Comparison of ENCODE assay signal across 9 mouse cellular contexts in genomic region chr11:79671668-79672281, GRCm38 (mm10).
DNase-seq lines count a peak whose midpoint lies in the region; ATAC-seq and TF ChIP-seq lines count a peak whose summit lies in the region.
"Had no signal": no experiment of that assay in that cellular context is flagged by ENCODE, and none has a peak within 500 bp of the region (broad histone marks: within the 10 kb centered on the region; RNA-seq: fewer than 3 reads in every experiment).

No protein-coding gene starts in this region.

- no peak overlapping the region for H3K4me2 ChIP-seq in hindbrain, embryonic 11.5 days (replicated peaks; ENCODE audit: low read depth, low read length)
- H3K4me2 ChIP-seq in hindbrain, embryonic 13.5 days = no peak overlapping the region
- H3K4me2 ChIP-seq in forebrain, embryonic 15.5 days (replicated peaks) = no peak overlapping the region
- H3K4me2 ChIP-seq: stomach, embryonic 15.5 days had no signal

- no peak overlapping the region for H3K27ac ChIP-seq in hindbrain, embryonic 11.5 days (ENCODE audit: low read depth, low read length)
- no peak overlapping the region for H3K27ac ChIP-seq in hindbrain, embryonic 13.5 days
- no peak overlapping the region for H3K27ac ChIP-seq in thymus, adult 2 months (ENCODE audit: control insufficient read depth, insufficient read depth, low read length)
- H3K27ac ChIP-seq in forebrain, embryonic 15.5 days (replicated peaks) = no peak overlapping the region
- H3K27ac ChIP-seq: stomach, embryonic 15.5 days had no signal

- H3K9ac ChIP-seq in hindbrain, embryonic 11.5 days (ENCODE audit: low read depth, low read length) = no peak overlapping the region
- no peak overlapping the region for H3K9ac ChIP-seq in hindbrain, embryonic 13.5 days
- H3K9ac ChIP-seq in forebrain, embryonic 15.5 days (replicated peaks) = no peak overlapping the region
- H3K9ac ChIP-seq: stomach, embryonic 15.5 days had no signal

- no peaks in the 10 kb centered on the region for H3K9me3 ChIP-seq in hindbrain, embryonic 11.5 days (ENCODE audit: control insufficient read depth, low read length)
- no peaks in the 10 kb centered on the region for H3K9me3 ChIP-seq in hindbrain, embryonic 13.5 days
- no peaks in the 10 kb centered on the region for H3K9me3 ChIP-seq in forebrain, embryonic 15.5 days
- H3K9me3 ChIP-seq: stomach, embryonic 15.5 days had no signal

- 49% methylated on average over 6 of the region's 6 CpGs for WGBS in hindbrain, embryonic 11.5 days
- WGBS in hindbrain, embryonic 13.5 days = 58% methylated on average over 6 of the region's 6 CpGs
- 61% methylated on average over 6 of the region's 6 CpGs for WGBS in thymus, adult 2 months
- 46% methylated on average over 6 of the region's 6 CpGs for WGBS in forebrain, embryonic 15.5 days

- H3K27me3 ChIP-seq in hindbrain, embryonic 11.5 days (ENCODE audit: control insufficient read depth, insufficient read depth, low read length) = no peaks in the 10 kb centered on the region
- H3K27me3 ChIP-seq in hindbrain, embryonic 13.5 days = no peaks in the 10 kb centered on the region
- no peaks in the 10 kb centered on the region for H3K27me3 ChIP-seq in thymus, adult 2 months (ENCODE audit: control insufficient read depth, insufficient read depth, low read length)
- no peaks in the 10 kb centered on the region for H3K27me3 ChIP-seq in forebrain, embryonic 15.5 days
- H3K27me3 ChIP-seq: stomach, embryonic 15.5 days had no signal

- peak; percentile 94 for TF ChIP-seq CTCF in thymus, adult 2 months (IDR thresholded peaks at IDR 0.05; ENCODE audit: borderline replicate concordance, control insufficient read depth, extremely low read depth, insufficient read depth, low read length, poor library complexity)

- peak; percentile 36 for DNase-seq in hindbrain, embryonic 11.5 days (ENCODE audit: low spot score)
- peak; percentile 66 for DNase-seq in CD4-positive helper T cell, adult 2 months (ENCODE audit: low read depth, low spot score)
- DNase-seq in ZHBTc4 (ENCODE audit: low read depth, low spot score) = peak; percentile 49
- DNase-seq in kidney, postnatal 4 days = peak; percentile 54 to 64
- peak; percentile 78 for DNase-seq in thymus, adult 2 months
- no peak for DNase-seq in urinary bladder, postnatal 36 days (ENCODE audit: low spot score in 2 of 2)

- 0 out of 2 replicates have a peak, but pooled peaks cover 3% of the 10 kb centered on the region for H3K4me1 ChIP-seq in hindbrain, embryonic 11.5 days (replicated peaks; ENCODE audit: control insufficient read depth, insufficient read depth, low read length)
- peaks cover 63% of the 10 kb centered on the region for H3K4me1 ChIP-seq in hindbrain, embryonic 13.5 days (replicated peaks)
- H3K4me1 ChIP-seq in thymus, adult 2 months (replicated peaks; ENCODE audit: control insufficient read depth, insufficient read depth, low read length) = peaks cover 36% of the 10 kb centered on the region
- peaks cover 21% of the 10 kb centered on the region for H3K4me1 ChIP-seq in forebrain, embryonic 15.5 days
- H3K4me1 ChIP-seq: stomach, embryonic 15.5 days had no signal

- no peaks in the 10 kb centered on the region for H3K36me3 ChIP-seq in hindbrain, embryonic 11.5 days (ENCODE audit: control insufficient read depth, insufficient read depth, low read length)
- H3K36me3 ChIP-seq in hindbrain, embryonic 13.5 days = no peaks in the 10 kb centered on the region
- H3K36me3 ChIP-seq in thymus, adult 2 months (ENCODE audit: control insufficient read depth, insufficient read depth, low read length) = no peaks in the 10 kb centered on the region
- H3K36me3 ChIP-seq in forebrain, embryonic 15.5 days = no peaks in the 10 kb centered on the region
- H3K36me3 ChIP-seq: stomach, embryonic 15.5 days had no signal

- H3K4me3 ChIP-seq in hindbrain, embryonic 11.5 days (ENCODE audit: low read depth, low read length) = no peak overlapping the region
- H3K4me3 ChIP-seq in hindbrain, embryonic 13.5 days = no peak overlapping the region
- H3K4me3 ChIP-seq in thymus, adult 2 months (ENCODE audit: control insufficient read depth, insufficient read depth, low read length) = no peak overlapping the region
- H3K4me3 ChIP-seq in forebrain, embryonic 15.5 days = no peak overlapping the region
- H3K4me3 ChIP-seq: stomach, embryonic 15.5 days had no signal

- ATAC-seq in hindbrain, embryonic 11.5 days (ENCODE audit: low FRiP score) = no peak
- no peak for ATAC-seq in hindbrain, embryonic 13.5 days (ENCODE audit: low FRiP score)
- ATAC-seq in forebrain, embryonic 15.5 days (replicated peaks) = no peak

- no peak for TF ChIP-seq POLR2A in thymus, adult 2 months (IDR thresholded peaks at IDR 0.05; ENCODE audit: control insufficient read depth, extremely low read depth, insufficient read depth, low read length, poor library complexity)

Comparison
In these comparisons a context has a peak if more than half of its experiments do, and no peak if none do; other contexts are left out.
1. DNase-seq: peak in hindbrain, embryonic 11.5 days (single experiment), CD4-positive helper T cell, adult 2 months (single experiment), ZHBTc4 (single experiment), kidney, postnatal 4 days (2 of 2) and thymus, adult 2 months (single experiment); none in urinary bladder, postnatal 36 days (0 of 2).